Mouse (Mus musculus): ENCODE measurements around the gene Rnpepl1.

DNA sequence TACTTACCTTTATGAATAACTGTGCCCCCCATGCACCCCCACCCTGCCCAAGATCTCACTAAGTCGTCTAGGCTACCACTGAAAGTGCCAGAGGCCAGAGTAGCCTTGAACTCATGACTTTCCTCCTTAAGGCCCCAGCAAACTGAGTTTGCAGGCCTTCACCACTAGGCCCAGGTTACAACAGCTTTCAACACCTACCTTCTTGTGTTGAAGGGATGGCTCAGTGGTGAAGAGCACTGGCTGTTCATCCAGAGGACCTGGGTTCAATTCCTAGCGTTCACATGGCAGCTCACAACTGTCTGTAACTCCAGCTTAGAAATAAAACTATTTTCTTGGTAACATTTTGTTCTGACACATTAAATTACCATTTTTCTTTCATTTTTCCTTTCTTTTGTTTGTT, 43.1 kb downstream of the Rnpepl1 start:
- TF ChIP-seq CTCF (conservative IDR thresholded peaks at IDR 0.05 in 1 of 2, IDR thresholded peaks at IDR 0.05 in 1 of 2; ENCODE audit: low read depth in 2 of 2, low read length in 2 of 2) (no peak), ZC3H11A (IDR thresholded peaks at IDR 0.05; ENCODE audit: low read depth, low read length) (no peak), CHD2 (IDR thresholded peaks at IDR 0.05; ENCODE audit: low read length) (no peak), MAX (IDR thresholded peaks at IDR 0.05; ENCODE audit: low read length) (no peak), ZNF384 (IDR thresholded peaks at IDR 0.05; ENCODE audit: low read depth, low read length) (no peak)
